Comparison of ENCODE assay signal across 21 mouse cellular contexts in genomic region chr4:105260385-105260784, GRCm38 (mm10).
DNase-seq lines count a peak whose midpoint lies in the region; ATAC-seq and TF ChIP-seq lines count a peak whose summit lies in the region.
"Had no signal": no experiment of that assay in that cellular context is flagged by ENCODE, and none has a peak within 500 bp of the region (broad histone marks: within the 10 kb centered on the region; RNA-seq: fewer than 3 reads in every experiment).

No protein-coding gene starts in this region.

- no peak for ATAC-seq in liver, embryonic 12.5 days
- no peak for ATAC-seq in embryonic facial prominence, embryonic 13.5 days (ENCODE audit: insufficient number of reproducible peaks, insufficient read depth, low FRiP score, low TSS enrichment, low read depth)
- ATAC-seq in limb, embryonic 14.5 days (ENCODE audit: low FRiP score, low read depth): no peak
- ATAC-seq: forebrain, embryonic 14.5 days; hindbrain, postnatal 0 days; midbrain, embryonic 15.5 days had no signal

- no peak for TF ChIP-seq CTCF in liver, adult 2 months (IDR thresholded peaks at IDR 0.05; ENCODE audit: low read depth, low read length)

- peak overlapping the region; percentile 5 for H3K27ac ChIP-seq in liver, adult 2 months (replicated peaks; ENCODE audit: insufficient read depth, low read depth, low read length)
- H3K27ac ChIP-seq in liver, embryonic 12.5 days: no peak overlapping the region
- H3K27ac ChIP-seq in embryonic facial prominence, embryonic 13.5 days: 0 out of 2 replicates have a peak overlapping the region, but pooled peaks have one; percentile 3
- no peak overlapping the region for H3K27ac ChIP-seq in limb, embryonic 14.5 days (replicated peaks; ENCODE audit: low read depth, low read length)
- H3K27ac ChIP-seq: heart, embryonic 15.5 days; hindbrain, postnatal 0 days; kidney, embryonic 15.5 days; limb, embryonic 12.5 days; midbrain, embryonic 15.5 days had no signal

- DNase-seq in liver, adult 2 months (ENCODE audit: extremely low read depth, low read depth, low spot score): no peak
- peak; percentile 74 for DNase-seq in embryo, embryonic 10.5 days (ENCODE audit: low spot score)
- DNase-seq in limb, embryonic 14.5 days (ENCODE audit: low spot score): peak; percentile 7
- no peak for DNase-seq in frontal cortex, postnatal 14 days (ENCODE audit: low spot score in 2 of 2)
- DNase-seq in layer of hippocampus, adult 11-12 months (ENCODE audit: low spot score): no peak
- DNase-seq in ovary, postnatal 10 days (ENCODE audit: low spot score): no peak
- DNase-seq: cerebellum, adult 8-10 months; gastrocnemius, postnatal 36 days; heart, postnatal 4 days; lung, postnatal 10 days; right cerebral cortex, adult 18-20 months had no signal

- 73% methylated on average over 2 of the region's 2 CpGs for WGBS in liver, adult 2 months
- 33% methylated on average over 2 of the region's 2 CpGs for WGBS in liver, embryonic 12.5 days (ENCODE audit: insufficient replicate concordance)
- 44% methylated on average over 2 of the region's 2 CpGs for WGBS in embryonic facial prominence, embryonic 13.5 days
- 18% methylated on average over 2 of the region's 2 CpGs for WGBS in limb, embryonic 14.5 days

- H3K4me1 ChIP-seq in liver, adult 2 months (ENCODE audit: control insufficient read depth, insufficient read depth, low read length): peaks cover 8% of the 10 kb centered on the region; the same call in 1 of the 2 replicates
- peaks cover 9% of the 10 kb centered on the region; the same call in 1 of the 2 replicates for H3K4me1 ChIP-seq in liver, embryonic 12.5 days
- H3K4me1 ChIP-seq in embryonic facial prominence, embryonic 13.5 days: peaks cover 21% of the 10 kb centered on the region
- peaks cover 11% of the 10 kb centered on the region for H3K4me1 ChIP-seq in limb, embryonic 14.5 days (ENCODE audit: control insufficient read depth, insufficient read depth, low read length)
- H3K4me1 ChIP-seq: midbrain, embryonic 15.5 days had no signal

- no peak overlapping the region for H3K4me3 ChIP-seq in liver, adult 2 months (ENCODE audit: insufficient read depth, low read depth, low read length)
- no peak overlapping the region for H3K4me3 ChIP-seq in liver, embryonic 12.5 days
- H3K4me3 ChIP-seq in embryonic facial prominence, embryonic 13.5 days: no peak overlapping the region
- no peak overlapping the region for H3K4me3 ChIP-seq in limb, embryonic 14.5 days (replicated peaks; ENCODE audit: low read length)
- H3K4me3 ChIP-seq: erythroblast, embryonic 14.5 days; heart, embryonic 15.5 days; kidney, embryonic 15.5 days; limb, embryonic 12.5 days; midbrain, embryonic 15.5 days; myocyte had no signal

- H3K4me2 ChIP-seq in liver, embryonic 12.5 days: no peak overlapping the region
- no peak overlapping the region for H3K4me2 ChIP-seq in embryonic facial prominence, embryonic 13.5 days
- H3K4me2 ChIP-seq in limb, embryonic 14.5 days (replicated peaks; ENCODE audit: low read depth, low read length, severe bottlenecking): no peak overlapping the region
- H3K4me2 ChIP-seq: heart, embryonic 15.5 days; kidney, embryonic 15.5 days; limb, embryonic 12.5 days; midbrain, embryonic 15.5 days had no signal

- no peaks in the 10 kb centered on the region for H3K79me2 ChIP-seq in liver, adult 2 months (ENCODE audit: control insufficient read depth, insufficient read depth, low read length)

- no peak overlapping the region for H3K9ac ChIP-seq in liver, adult 2 months (ENCODE audit: low read depth, low read length)
- H3K9ac ChIP-seq in liver, embryonic 12.5 days: no peak overlapping the region
- no peak overlapping the region for H3K9ac ChIP-seq in embryonic facial prominence, embryonic 13.5 days
- H3K9ac ChIP-seq in limb, embryonic 14.5 days (ENCODE audit: low read depth, low read length, severe bottlenecking): no peak overlapping the region
- H3K9ac ChIP-seq: heart, embryonic 15.5 days; kidney, embryonic 15.5 days; limb, embryonic 12.5 days; midbrain, embryonic 15.5 days had no signal

- no peaks in the 10 kb centered on the region for H3K36me3 ChIP-seq in liver, adult 2 months (ENCODE audit: control insufficient read depth, insufficient read depth, low read length)
- no peaks in the 10 kb centered on the region for H3K36me3 ChIP-seq in liver, embryonic 12.5 days
- H3K36me3 ChIP-seq in embryonic facial prominence, embryonic 13.5 days: no peaks in the 10 kb centered on the region
- no peaks in the 10 kb centered on the region for H3K36me3 ChIP-seq in limb, embryonic 14.5 days (ENCODE audit: control insufficient read depth, insufficient read depth, low read length)
- H3K36me3 ChIP-seq: heart, embryonic 15.5 days; kidney, embryonic 15.5 days; limb, embryonic 12.5 days; midbrain, embryonic 15.5 days had no signal

- no peak for TF ChIP-seq POLR2A in liver, adult 2 months (IDR thresholded peaks at IDR 0.05; ENCODE audit: extremely low read depth, insufficient read depth, low read length)
- TF ChIP-seq POLR2A in limb, embryonic 14.5 days (IDR thresholded peaks at IDR 0.05; ENCODE audit: borderline replicate concordance, extremely low read depth, insufficient read depth, insufficient read length): no peak

- H3K9me3 ChIP-seq in liver, embryonic 12.5 days (replicated peaks): no peaks in the 10 kb centered on the region
- H3K9me3 ChIP-seq in embryonic facial prominence, embryonic 13.5 days: no peaks in the 10 kb centered on the region
- H3K9me3 ChIP-seq in limb, embryonic 14.5 days (ENCODE audit: control insufficient read depth, low read length): no peaks in the 10 kb centered on the region
- H3K9me3 ChIP-seq: heart, embryonic 15.5 days; kidney, embryonic 15.5 days; limb, embryonic 12.5 days; midbrain, embryonic 15.5 days had no signal

- H3K27me3 ChIP-seq in liver, adult 2 months (ENCODE audit: control insufficient read depth, insufficient read depth, low read length): no peaks in the 10 kb centered on the region
- no peaks in the 10 kb centered on the region for H3K27me3 ChIP-seq in liver, embryonic 12.5 days (replicated peaks)
- H3K27me3 ChIP-seq in embryonic facial prominence, embryonic 13.5 days: no peaks in the 10 kb centered on the region
- H3K27me3 ChIP-seq in limb, embryonic 14.5 days (ENCODE audit: control insufficient read depth, insufficient read depth, low read length): no peaks in the 10 kb centered on the region
- H3K27me3 ChIP-seq: heart, embryonic 15.5 days; kidney, embryonic 15.5 days; limb, embryonic 12.5 days; midbrain, embryonic 15.5 days had no signal

Comparison
In these comparisons a context has a peak if more than half of its experiments do, and no peak if none do; other contexts are left out.
1. H3K27ac ChIP-seq: peak in liver, adult 2 months (single experiment) and embryonic facial prominence, embryonic 13.5 days (single experiment); none in liver, embryonic 12.5 days (single experiment) and limb, embryonic 14.5 days (single experiment).
2. DNase-seq: peak in embryo, embryonic 10.5 days (single experiment) and limb, embryonic 14.5 days (single experiment); none in liver, adult 2 months (single experiment), frontal cortex, postnatal 14 days (0 of 2), layer of hippocampus, adult 11-12 months (single experiment) and ovary, postnatal 10 days (single experiment).